8 mouse cellular contexts compared by ENCODE assay signal in genomic region chr3:30011712-30012111, GRCm38 (mm10).
DNase-seq lines count a peak whose midpoint lies in the region; ATAC-seq and TF ChIP-seq lines count a peak whose summit lies in the region.

No protein-coding gene starts in this region.

- H3K9me3 ChIP-seq in kidney, postnatal 0 days (replicated peaks; ENCODE audit: low read length) = no peaks in the 10 kb centered on the region
- no peaks in the 10 kb centered on the region for H3K9me3 ChIP-seq in hindbrain, embryonic 13.5 days
- no peaks in the 10 kb centered on the region for H3K9me3 ChIP-seq in midbrain, embryonic 16.5 days (replicated peaks; ENCODE audit: control insufficient read depth, low read length, poor library complexity, severe bottlenecking)

- no peaks in the 10 kb centered on the region for H3K36me3 ChIP-seq in kidney, postnatal 0 days (ENCODE audit: insufficient read depth, low read length)
- H3K36me3 ChIP-seq in hindbrain, embryonic 13.5 days = no peaks in the 10 kb centered on the region
- no peaks in the 10 kb centered on the region for H3K36me3 ChIP-seq in midbrain, embryonic 16.5 days (ENCODE audit: control insufficient read depth, insufficient read depth, low read length)

- DNase-seq in kidney, postnatal 0 days (ENCODE audit: low spot score) = no peak
- no peak for DNase-seq in kidney, postnatal 4 days
- DNase-seq in embryo, embryonic 9.5 days (ENCODE audit: extremely low spot score) = peak; percentile 21
- no peak for DNase-seq in layer of hippocampus, postnatal 14 days (ENCODE audit: low spot score in 2 of 2)
- DNase-seq in spleen, postnatal 14 days (ENCODE audit: low spot score in 2 of 2) = no peak

- H3K9ac ChIP-seq in kidney, postnatal 0 days (ENCODE audit: low read depth, low read length) = peak overlapping the region; percentile 86
- peak overlapping the region; percentile 72 for H3K9ac ChIP-seq in hindbrain, embryonic 13.5 days
- H3K9ac ChIP-seq in midbrain, embryonic 16.5 days (ENCODE audit: low read depth, low read length) = no peak overlapping the region

- H3K4me3 ChIP-seq in kidney, postnatal 0 days (replicated peaks; ENCODE audit: low read depth, low read length) = peak overlapping the region; percentile 64
- peak overlapping the region; percentile 48 for H3K4me3 ChIP-seq in hindbrain, embryonic 13.5 days
- H3K4me3 ChIP-seq in midbrain, embryonic 16.5 days (ENCODE audit: low read depth, low read length) = peak overlapping the region; percentile 35; the same call in 1 of the 2 replicates

- no peak for TF ChIP-seq CTCF in kidney, postnatal 0 days (IDR thresholded peaks at IDR 0.05; ENCODE audit: low read depth)

- 7% methylated on average over 6 of the region's 6 CpGs for WGBS in kidney, postnatal 0 days
- 8% methylated on average over 6 of the region's 6 CpGs for WGBS in hindbrain, embryonic 13.5 days
- WGBS in midbrain, embryonic 16.5 days = 8% methylated on average over 6 of the region's 6 CpGs

- H3K27me3 ChIP-seq in kidney, postnatal 0 days (ENCODE audit: insufficient read depth, low read length) = no peaks in the 10 kb centered on the region
- peaks cover 37% of the 10 kb centered on the region for H3K27me3 ChIP-seq in hindbrain, embryonic 13.5 days
- H3K27me3 ChIP-seq in midbrain, embryonic 16.5 days (ENCODE audit: control insufficient read depth, insufficient read depth, low read depth, low read length) = no peaks in the 10 kb centered on the region; the same call in 1 of the 2 replicates

- peak overlapping the region; percentile 73 for H3K4me2 ChIP-seq in kidney, postnatal 0 days (ENCODE audit: low read length)
- H3K4me2 ChIP-seq in hindbrain, embryonic 13.5 days = peak overlapping the region; percentile 74
- H3K4me2 ChIP-seq in midbrain, embryonic 16.5 days (ENCODE audit: low read length) = peak overlapping the region; percentile 66

- no peak for ATAC-seq in kidney, postnatal 0 days (replicated peaks; ENCODE audit: low FRiP score, low read depth)
- no peak for ATAC-seq in hindbrain, embryonic 13.5 days (ENCODE audit: low FRiP score)
- ATAC-seq in midbrain, embryonic 16.5 days = no peak
- no peak for ATAC-seq in erythroblast, adult 5-6 weeks (replicated peaks; ENCODE audit: low FRiP score, poor library complexity, severe bottlenecking)

- H3K4me1 ChIP-seq in kidney, postnatal 0 days (replicated peaks; ENCODE audit: insufficient read depth, low read length) = no peaks in the 10 kb centered on the region
- H3K4me1 ChIP-seq in hindbrain, embryonic 13.5 days (replicated peaks) = peaks cover 16% of the 10 kb centered on the region
- peaks cover 13% of the 10 kb centered on the region for H3K4me1 ChIP-seq in midbrain, embryonic 16.5 days (ENCODE audit: control insufficient read depth, insufficient read depth, low read length)

- peak overlapping the region; percentile 92 for H3K27ac ChIP-seq in kidney, postnatal 0 days
- H3K27ac ChIP-seq in hindbrain, embryonic 13.5 days = peak overlapping the region; percentile 66; the same call in 1 of the 2 replicates
- H3K27ac ChIP-seq in midbrain, embryonic 16.5 days (ENCODE audit: low read length) = no peak overlapping the region
